Mouse (Mus musculus) MEL (cell line): Measurements from ENCODE around the gene Pigl.
"Not testable (repeated sequence)": the region's sequence is repeated elsewhere in the genome, so short reads cannot be mapped to it uniquely, and the experiment has no call there.

Experiments used
- CHD1 ChIP-seq: IDR thresholded peaks from 2 replicates; pipeline ENCODE4 v1.6.1; 2012; ENCODE audit warnings: low read depth, mild to moderate bottlenecking, inconsistent platforms, low read length, improper control_type of control experiment
- CTCF ChIP-seq, 3 experiments: IDR thresholded peaks in 2 of 3; conservative IDR thresholded peaks in 1 of 3; 2 replicates each; pipeline ENCODE4 v1.5.1; 2011 to 2012; ENCODE audit warnings: low read length in 3 of 3, low read depth in 2 of 3, mild to moderate bottlenecking in 2 of 3, improper control_type of control experiment in 1 of 3, inconsistent platforms in 1 of 3, mixed read lengths in 1 of 3, moderate library complexity in 1 of 3; ENCODE audit not compliant: control insufficient read depth in 1 of 3, insufficient read depth in 1 of 3, poor library complexity in 1 of 3, severe bottlenecking in 1 of 3
- EP300 ChIP-seq, 2 experiments: IDR thresholded peaks; 2 replicates each; pipeline ENCODE4 v1.6.1; 2011; ENCODE audit warnings: improper control_type of control experiment in 2 of 2, low read length in 2 of 2, low read depth in 1 of 2, mild to moderate bottlenecking in 1 of 2
- GABPA ChIP-seq: IDR thresholded peaks from 2 replicates; pipeline ENCODE4 v1.6.1; 2012; ENCODE audit warnings: low read depth, mild to moderate bottlenecking, inconsistent platforms, low read length, improper control_type of control experiment, moderate library complexity
- MEF2A ChIP-seq: IDR thresholded peaks from 2 replicates; pipeline ENCODE4 v1.6.1; 2014; ENCODE audit warnings: low read depth, mild to moderate bottlenecking, inconsistent platforms, low read length, improper control_type of control experiment; ENCODE audit not compliant: poor library complexity, insufficient replicate concordance, severe bottlenecking; ENCODE audit errors: extremely low read depth
- MXI1 ChIP-seq: IDR thresholded peaks from 2 replicates; pipeline ENCODE4 v1.6.1; 2011; ENCODE audit warnings: mild to moderate bottlenecking, low read depth, low read length, improper control_type of control experiment
- MYC ChIP-seq: IDR thresholded peaks from 2 replicates; pipeline ENCODE4 v1.6.1; 2011; ENCODE audit warnings: low read depth, mild to moderate bottlenecking, low read length, improper control_type of control experiment, moderate library complexity
- POLR2A ChIP-seq, 2 experiments: IDR thresholded peaks; 2 replicates each; pipeline ENCODE4 v1.6.1; 2011 to 2012; ENCODE audit warnings: low read length in 2 of 2, mild to moderate bottlenecking in 2 of 2, control low read depth in 1 of 2, improper control_type of control experiment in 1 of 2, low read depth in 1 of 2, moderate library complexity in 1 of 2; ENCODE audit not compliant: control insufficient read depth in 1 of 2, insufficient read depth in 1 of 2, poor library complexity in 1 of 2
- UBTF ChIP-seq: IDR thresholded peaks from 2 replicates; pipeline ENCODE4 v1.6.1; 2012; ENCODE audit warnings: low read depth, mild to moderate bottlenecking, inconsistent platforms, low read length, improper control_type of control experiment, moderate library complexity, borderline replicate concordance; ENCODE audit not compliant: insufficient read depth
- USF1 ChIP-seq: IDR thresholded peaks from 2 replicates; pipeline ENCODE4 v1.6.1; 2014; ENCODE audit warnings: low read depth, mild to moderate bottlenecking, inconsistent platforms, low read length, improper control_type of control experiment, moderate library complexity
- USF2 ChIP-seq, 2 experiments: IDR thresholded peaks; 2 replicates each; pipeline ENCODE4 v1.6.1; 2011 to 2012; ENCODE audit warnings: improper control_type of control experiment in 2 of 2, low read length in 2 of 2, borderline replicate concordance in 1 of 2, inconsistent platforms in 1 of 2, low read depth in 1 of 2, mild to moderate bottlenecking in 1 of 2; ENCODE audit not compliant: insufficient read depth in 1 of 2

- TF ChIP-seq EP300 (IDR thresholded peaks at IDR 0.05; ENCODE audit: low read depth in 1 of 2, low read length in 2 of 2); CHD1; MEF2A; CTCF (IDR thresholded peaks at IDR 0.05 in 2 of 3, conservative IDR thresholded peaks at IDR 0.05 in 1 of 3; ENCODE audit: control insufficient read depth in 1 of 3, insufficient read depth in 1 of 3, low read depth in 2 of 3, low read length in 3 of 3, poor library complexity in 1 of 3, severe bottlenecking in 1 of 3); USF2 (IDR thresholded peaks at IDR 0.05; ENCODE audit: borderline replicate concordance in 1 of 2, insufficient read depth in 1 of 2, low read depth in 1 of 2, low read length in 2 of 2); MXI1; UBTF; POLR2A (IDR thresholded peaks at IDR 0.05; ENCODE audit: control insufficient read depth in 1 of 2, insufficient read depth in 1 of 2, low read depth in 1 of 2, low read length in 2 of 2, poor library complexity in 1 of 2); USF1; MYC; GABPA: not testable (repeated sequence)
Observed at GRCm38 (mm10) chr11:62462529-62462928, 4.3 kb downstream of the Pigl start.
